Mouse (Mus musculus): ENCODE measurements around the gene Olfr1502. TPM values are rescaled to one million over a fixed set of nuclear protein-coding genes. Genes with fewer than 3 reads are reported as not detected.
"Not testable (repeated sequence)": the region's sequence is repeated elsewhere in the genome, so short reads cannot be mapped to it uniquely, and the experiment has no call there.

The Olfr1502 gene
- polyA plus RNA-seq (2015; fragmentation: Nextera tagmentation; extraction: Ambion mirVana): not detected in 2 replicates

DNA sequence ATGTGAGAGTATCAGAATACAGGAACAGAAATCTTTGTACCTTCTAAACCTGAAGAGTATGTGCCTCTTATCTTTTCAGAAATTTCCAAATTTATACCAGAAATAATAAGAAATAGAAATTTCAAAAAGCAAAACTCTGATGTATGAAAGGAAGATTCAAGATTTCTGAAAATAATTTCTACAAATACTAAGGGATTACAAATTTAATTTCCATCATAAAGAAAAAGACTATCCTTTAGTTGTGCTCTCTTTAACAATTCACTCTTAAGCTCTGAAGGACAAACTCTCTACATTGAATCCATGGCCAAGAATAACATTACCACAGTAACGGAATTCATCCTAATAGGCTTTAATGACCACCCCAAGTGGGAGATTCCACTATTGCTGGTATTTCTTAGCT lies at the start of gene Olfr1502:
Gene Olfr1502 (plus strand): TSS at position 301 of the 400 bp plus-strand sequence.
- WGBS: 89% methylated on average over 1 of the region's 1 CpGs
- no peak within 1 kb of the TSS for H3K27ac ChIP-seq

GRCm38 (mm10) chr19:13812823-13813222 lies 48.8 kb upstream of the Olfr1502 start:
- Histone ChIP-seq H3K27me3 (no peaks in the 10 kb centered on the region), H3K4me1 (replicated peaks) (no peaks in the 10 kb centered on the region), H3K36me3 (no peaks in the 10 kb centered on the region), H3K9me3 (no peaks in the 10 kb centered on the region), H3K4me2 (replicated peaks) (no peak overlapping the region), H3K4me3 (replicated peaks) (no peak overlapping the region), H3K9ac (replicated peaks) (no peak overlapping the region), H3K27ac (no peak overlapping the region)
- 64% methylated on average over 2 of the region's 2 CpGs for WGBS
- no peak for ATAC-seq

More for the DNA sequence above, at the start of gene Olfr1502:
- Histone ChIP-seq H3K9ac (replicated peaks) (no peak within 1 kb of the TSS), H3K36me3 (no peaks in the 10 kb centered on the region), H3K4me2 (replicated peaks) (no peak within 1 kb of the TSS), H3K4me3 (replicated peaks) (no peak within 1 kb of the TSS), H3K27me3 (no peaks in the 10 kb centered on the region), H3K4me1 (replicated peaks) (no peaks in the 10 kb centered on the region), H3K9me3 (no peaks in the 10 kb centered on the region)
- ATAC-seq: no peak

DNA sequence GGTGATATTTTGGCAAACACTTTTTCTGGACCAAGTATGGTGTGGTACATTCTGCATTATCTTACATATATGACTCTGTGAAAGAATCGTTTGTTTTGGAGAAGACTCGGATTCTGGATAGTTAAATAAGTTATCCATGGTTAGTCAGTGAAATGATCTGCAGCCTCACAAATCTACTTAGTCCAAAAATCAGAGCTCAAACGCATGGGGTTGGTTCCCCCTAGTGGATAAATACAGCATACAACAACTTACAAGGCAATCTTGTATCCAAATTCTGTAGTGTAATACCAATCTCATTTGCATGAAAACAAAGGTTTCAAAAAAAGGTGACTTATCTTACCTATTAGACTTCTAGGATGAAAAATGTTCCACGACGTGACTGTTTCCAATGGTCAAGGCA lies 42.8 kb upstream of the Olfr1502 start:
- Histone ChIP-seq H3K4me1 (replicated peaks) (no peaks in the 10 kb centered on the region), H3K36me3 (no peaks in the 10 kb centered on the region), H3K9me3 (no peaks in the 10 kb centered on the region), H3K9ac (replicated peaks) (no peak overlapping the region), H3K4me2 (replicated peaks) (no peak overlapping the region), H3K4me3 (replicated peaks) (no peak overlapping the region), H3K27me3 (no peaks in the 10 kb centered on the region), H3K27ac (no peak overlapping the region)
- WGBS: 35% methylated on average over 5 of the region's 5 CpGs
- no peak for ATAC-seq

GRCm38 (mm10) chr19:13819347-13819746 lies 42.2 kb upstream of the Olfr1502 start, which contains the start of gene Olfr1499:
Olfr1499 (minus strand) TSS chr19:13819447.
- no peaks in the 10 kb centered on the region for H3K9me3 ChIP-seq
- H3K9ac ChIP-seq (replicated peaks): no peak within 1 kb of the TSS
- no peak for ATAC-seq
- H3K36me3 ChIP-seq: no peaks in the 10 kb centered on the region
- no peaks in the 10 kb centered on the region for H3K27me3 ChIP-seq
- H3K4me2 ChIP-seq (replicated peaks): no peak within 1 kb of the TSS
- H3K4me1 ChIP-seq (replicated peaks): no peaks in the 10 kb centered on the region
- H3K4me3 ChIP-seq (replicated peaks): no peak within 1 kb of the TSS
- no peak within 1 kb of the TSS for H3K27ac ChIP-seq

GRCm38 (mm10) chr19:13820847-13821246 lies 40.7 kb upstream of the Olfr1502 start:
- no peaks in the 10 kb centered on the region for H3K27me3 ChIP-seq
- no peak overlapping the region for H3K27ac ChIP-seq
- H3K4me1 ChIP-seq (replicated peaks): no peaks in the 10 kb centered on the region
- H3K36me3 ChIP-seq: no peaks in the 10 kb centered on the region
- ATAC-seq: no peak
- H3K4me3 ChIP-seq (replicated peaks): no peak overlapping the region
- no peak overlapping the region for H3K9ac ChIP-seq (replicated peaks)
- H3K9me3 ChIP-seq: no peaks in the 10 kb centered on the region
- H3K4me2 ChIP-seq (replicated peaks): no peak overlapping the region
- WGBS: 76% methylated on average over 5 of the region's 5 CpGs

DNA sequence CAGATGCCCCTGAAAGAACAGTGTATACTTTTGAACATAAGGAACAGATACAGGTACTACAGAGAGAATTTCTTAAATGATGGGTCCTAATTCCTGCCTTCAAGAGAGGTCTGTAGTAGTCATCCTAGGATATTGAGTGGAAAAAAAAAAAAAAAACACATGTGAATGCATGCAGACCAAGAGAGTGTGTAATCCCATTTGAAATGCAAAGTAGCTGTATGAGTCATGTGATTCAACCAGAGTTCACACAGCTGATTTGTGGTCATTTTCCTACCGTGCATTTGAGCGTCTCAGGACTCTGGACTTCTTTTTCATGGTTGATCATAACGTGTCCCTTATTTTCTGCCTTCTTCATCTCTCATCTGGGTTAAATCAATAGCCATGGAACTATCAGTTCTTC lies 33.1 kb upstream of the Olfr1502 start:
- Histone ChIP-seq H3K9ac (replicated peaks) (no peak overlapping the region), H3K36me3 (no peaks in the 10 kb centered on the region), H3K9me3 (no peaks in the 10 kb centered on the region), H3K4me2 (replicated peaks) (no peak overlapping the region), H3K27me3 (no peaks in the 10 kb centered on the region), H3K4me3 (replicated peaks) (no peak overlapping the region), H3K4me1 (replicated peaks) (no peaks in the 10 kb centered on the region), H3K27ac (no peak overlapping the region)
- WGBS: 58% methylated on average over 3 of the region's 3 CpGs
- ATAC-seq: no peak

DNA sequence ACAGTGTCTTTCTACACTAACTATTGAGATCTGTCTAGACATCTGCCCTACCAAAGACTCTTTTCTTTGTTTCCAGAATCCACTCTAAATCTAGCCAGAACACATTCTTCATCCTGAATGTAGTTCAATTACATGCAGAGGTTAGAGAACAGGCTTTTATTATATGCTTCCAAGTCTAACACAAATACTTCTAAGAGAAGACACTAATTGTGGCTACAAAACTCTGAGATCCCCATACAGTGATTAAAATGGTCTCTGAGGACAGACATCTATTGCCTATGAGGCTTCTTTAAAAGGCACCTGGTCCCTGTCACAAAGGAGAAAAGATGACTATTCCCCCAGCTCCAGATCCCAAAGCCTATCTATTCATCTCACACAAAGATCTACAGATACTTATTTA lies 31.2 kb upstream of the Olfr1502 start, which contains the start of gene Olfr1500:
Gene Olfr1500 (minus strand): TSS at position 101 of the 400 bp plus-strand sequence.
- Histone ChIP-seq H3K9ac (replicated peaks) (no peak within 1 kb of the TSS), H3K4me2 (replicated peaks) (no peak within 1 kb of the TSS), H3K27me3 (no peaks in the 10 kb centered on the region), H3K4me1 (replicated peaks) (no peaks in the 10 kb centered on the region), H3K4me3 (replicated peaks) (no peak within 1 kb of the TSS), H3K9me3 (no peaks in the 10 kb centered on the region), H3K36me3 (no peaks in the 10 kb centered on the region), H3K27ac (no peak within 1 kb of the TSS)
- ATAC-seq: no peak

GRCm38 (mm10) chr19:13850592-13850991 lies 11.0 kb upstream of the Olfr1502 start, which contains the start of gene Olfr1501:
Olfr1501 (minus strand) TSS chr19:13850692.
- not testable (repeated sequence) for H3K4me2 ChIP-seq (replicated peaks); H3K4me1 ChIP-seq (replicated peaks); H3K27ac ChIP-seq; H3K36me3 ChIP-seq; H3K9me3 ChIP-seq; H3K4me3 ChIP-seq (replicated peaks); H3K27me3 ChIP-seq; ATAC-seq; H3K9ac ChIP-seq (replicated peaks)

DNA sequence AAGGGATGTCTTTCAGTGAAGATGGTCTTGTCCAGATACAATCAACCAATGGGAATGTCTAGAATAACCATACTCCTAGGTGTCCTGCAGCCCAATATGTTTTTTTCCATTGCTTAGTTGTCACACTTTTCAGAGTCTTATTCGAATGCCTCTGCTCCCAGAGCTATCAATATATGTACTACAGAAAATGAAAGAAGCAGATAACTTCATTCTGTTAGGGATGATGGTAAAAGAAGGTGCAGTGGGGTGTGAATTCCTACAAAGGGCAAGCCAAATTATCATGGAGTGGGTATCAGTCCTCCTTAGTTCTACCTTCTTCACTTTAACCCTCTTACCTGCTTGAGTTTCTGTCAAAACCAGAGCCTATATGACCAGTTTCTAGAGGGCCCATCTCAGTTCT lies 36.2 kb downstream of the Olfr1502 start, which contains the start of gene Olfr1504:
Gene Olfr1504 (minus strand): TSS at position 101 of the 400 bp plus-strand sequence.
- Histone ChIP-seq H3K9me3 (no peaks in the 10 kb centered on the region), H3K4me1 (replicated peaks) (no peaks in the 10 kb centered on the region), H3K9ac (replicated peaks) (no peak within 1 kb of the TSS), H3K4me3 (replicated peaks) (no peak within 1 kb of the TSS), H3K27ac (no peak within 1 kb of the TSS), H3K27me3 (no peaks in the 10 kb centered on the region), H3K36me3 (no peaks in the 10 kb centered on the region), H3K4me2 (replicated peaks) (no peak within 1 kb of the TSS)
- WGBS: 79% methylated on average over 1 of the region's 1 CpGs
- ATAC-seq: no peak

Other genes starting within 250 kb of the Olfr1502 start
- not detected in 2 replicates for gene Olfr1487, start 244.4 kb upstream of the Olfr1502 start, polyA plus RNA-seq (2015; fragmentation: Nextera tagmentation; extraction: Ambion mirVana)
- gene Olfr1489, start 230.2 kb upstream of the Olfr1502 start, polyA plus RNA-seq (2015; fragmentation: Nextera tagmentation; extraction: Ambion mirVana): not detected in 2 replicates
- gene Olfr1490, start 210.7 kb upstream of the Olfr1502 start, polyA plus RNA-seq (2015; fragmentation: Nextera tagmentation; extraction: Ambion mirVana): not detected in 2 replicates
- gene Olfr1491, start 164.5 kb upstream of the Olfr1502 start, polyA plus RNA-seq (2015; fragmentation: Nextera tagmentation; extraction: Ambion mirVana): not detected in 2 replicates
- gene Olfr1493-ps1, start 138.5 kb upstream of the Olfr1502 start, polyA plus RNA-seq (2015; fragmentation: Nextera tagmentation; extraction: Ambion mirVana): not detected in 2 replicates
- not detected in 2 replicates for gene Olfr1494, start 122.1 kb upstream of the Olfr1502 start, polyA plus RNA-seq (2015; fragmentation: Nextera tagmentation; extraction: Ambion mirVana)
- gene Olfr1495, start 97.2 kb upstream of the Olfr1502 start, polyA plus RNA-seq (2015; fragmentation: Nextera tagmentation; extraction: Ambion mirVana): not detected in 2 replicates
- gene Olfr1496, start 83.9 kb upstream of the Olfr1502 start, polyA plus RNA-seq (2015; fragmentation: Nextera tagmentation; extraction: Ambion mirVana): not detected in 2 replicates
- not detected in 2 replicates for gene Olfr1497, start 63.6 kb upstream of the Olfr1502 start, polyA plus RNA-seq (2015; fragmentation: Nextera tagmentation; extraction: Ambion mirVana)
- not detected in 2 replicates for gene Olfr1499, start 42.3 kb upstream of the Olfr1502 start, polyA plus RNA-seq (2015; fragmentation: Nextera tagmentation; extraction: Ambion mirVana)
- not detected in 2 replicates for gene Olfr1500, start 31.3 kb upstream of the Olfr1502 start, polyA plus RNA-seq (2015; fragmentation: Nextera tagmentation; extraction: Ambion mirVana)
- not detected in 2 replicates for gene Olfr1501, start 11.1 kb upstream of the Olfr1502 start, polyA plus RNA-seq (2015; fragmentation: Nextera tagmentation; extraction: Ambion mirVana)
- not detected in 2 replicates for gene Olfr1504, start 36.1 kb downstream of the Olfr1502 start, polyA plus RNA-seq (2015; fragmentation: Nextera tagmentation; extraction: Ambion mirVana)
- gene Olfr1505, start 51.7 kb downstream of the Olfr1502 start, polyA plus RNA-seq (2015; fragmentation: Nextera tagmentation; extraction: Ambion mirVana): not detected in 2 replicates

Measured in midbrain, embryonic 13.5 days (tissue).